Mouse (Mus musculus) small intestine, adult 2 months (tissue): ENCODE measurements around the gene Itm2c.

ENCODE experiments used
- CTCF ChIP-seq: fragments of 200-500 bp; IDR thresholded peaks from 2 replicates; pipeline ENCODE4 v1.5.1; 2012; ENCODE audit warnings: low read depth, mild to moderate bottlenecking, control low read depth, inconsistent platforms, low read length, moderate library complexity, mixed read lengths; ENCODE audit not compliant: insufficient replicate concordance, insufficient read length; ENCODE audit errors: extremely low read depth
- POLR2A ChIP-seq: fragments of 200-500 bp; IDR thresholded peaks from 2 replicates; pipeline ENCODE4 v1.6.1; 2012; ENCODE audit warnings: low read depth, mild to moderate bottlenecking, control low read depth, inconsistent platforms, low read length, moderate library complexity

GRCm38 (mm10) chr1:85942318-85942717 is 48.2 kb downstream of the Itm2c start:
- TF ChIP-seq POLR2A = no peak
- TF ChIP-seq CTCF = no peak
